In the genomic region with DNA sequence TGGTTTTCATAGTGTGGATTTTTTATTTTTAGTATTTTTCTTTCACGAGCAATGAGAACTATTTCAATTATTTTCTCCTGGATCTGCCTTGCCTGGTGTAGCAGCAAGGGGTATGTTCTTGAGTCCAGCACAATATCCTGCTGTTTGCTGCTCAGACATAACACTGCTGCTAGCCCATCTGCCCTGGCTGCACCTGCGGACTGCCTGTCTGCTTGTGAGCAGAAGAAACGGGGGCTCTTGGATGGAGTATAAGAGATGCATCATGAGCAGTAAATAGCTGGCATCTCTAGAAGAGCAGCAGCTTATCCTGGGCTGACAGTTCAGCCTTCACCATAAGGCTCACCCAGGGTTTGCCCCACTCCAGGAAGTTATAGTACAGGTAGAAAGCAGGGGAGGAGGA, we compare ENCODE assay signal across 18 mouse cellular contexts.
DNase-seq lines count a peak whose midpoint lies in the region; ATAC-seq and TF ChIP-seq lines count a peak whose summit lies in the region.
"Had no signal": no experiment of that assay in that cellular context is flagged by ENCODE, and none has a peak within 500 bp of the region (broad histone marks: within the 10 kb centered on the region; RNA-seq: fewer than 3 reads in every experiment).

No protein-coding gene starts in this region.

- H3K27me3 ChIP-seq in midbrain, postnatal 0 days (ENCODE audit: insufficient read depth, low read length): no peaks in the 10 kb centered on the region
- H3K27me3 ChIP-seq in midbrain, embryonic 14.5 days (ENCODE audit: control insufficient read depth, insufficient read depth, low read length): no peaks in the 10 kb centered on the region
- H3K27me3 ChIP-seq: embryonic facial prominence, embryonic 13.5 days; forebrain, embryonic 12.5 days; heart, embryonic 12.5 days; hindbrain, embryonic 15.5 days had no signal

- DNase-seq in cerebellum, adult 11 months: peak; percentile 4
- DNase-seq in cerebellum, adult 18-20 months: no peak
- DNase-seq in midbrain, postnatal 0 days (ENCODE audit: low spot score): peak; percentile 45
- no peak for DNase-seq in midbrain, embryonic 14.5 days
- DNase-seq in cerebellum, postnatal 10 days: peak; percentile 78 to 86
- no peak for DNase-seq in retina, embryonic 14.5 days (ENCODE audit: low spot score)
- DNase-seq in kidney, postnatal 4 days: no peak
- DNase-seq in kidney, postnatal 36 days: no peak
- DNase-seq: adrenal gland, postnatal 10 days; forebrain, postnatal 0 days; gastrocnemius, postnatal 14 days had no signal

- 74% methylated on average over 3 of the region's 3 CpGs for WGBS in midbrain, postnatal 0 days
- WGBS in midbrain, embryonic 14.5 days: 82% methylated on average over 3 of the region's 3 CpGs

- H3K4me2 ChIP-seq in midbrain, postnatal 0 days (ENCODE audit: low read depth, low read length, poor library complexity, severe bottlenecking): no peak overlapping the region
- no peak overlapping the region for H3K4me2 ChIP-seq in midbrain, embryonic 14.5 days (ENCODE audit: low read length)
- H3K4me2 ChIP-seq: embryonic facial prominence, embryonic 13.5 days; forebrain, embryonic 12.5 days; heart, embryonic 12.5 days; hindbrain, embryonic 15.5 days had no signal

- no peaks in the 10 kb centered on the region for H3K9me3 ChIP-seq in midbrain, postnatal 0 days (ENCODE audit: low read length)
- H3K9me3 ChIP-seq in midbrain, embryonic 14.5 days (ENCODE audit: control insufficient read depth, low read length): no peaks in the 10 kb centered on the region
- H3K9me3 ChIP-seq: embryonic facial prominence, embryonic 13.5 days; forebrain, embryonic 12.5 days; heart, embryonic 12.5 days; hindbrain, embryonic 10.5 days; hindbrain, embryonic 15.5 days had no signal

- H3K4me1 ChIP-seq in midbrain, postnatal 0 days (ENCODE audit: insufficient read depth, low read length): no peaks in the 10 kb centered on the region
- no peaks in the 10 kb centered on the region for H3K4me1 ChIP-seq in midbrain, embryonic 14.5 days (ENCODE audit: control insufficient read depth, insufficient read depth, low read length)
- H3K4me1 ChIP-seq: embryonic facial prominence, embryonic 13.5 days; forebrain, embryonic 12.5 days; heart, embryonic 12.5 days; hindbrain, embryonic 10.5 days; hindbrain, embryonic 15.5 days had no signal

- H3K27ac ChIP-seq in midbrain, postnatal 0 days (ENCODE audit: low read depth, low read length): no peak overlapping the region
- H3K27ac ChIP-seq in midbrain, embryonic 14.5 days (replicated peaks; ENCODE audit: low read depth, low read length): no peak overlapping the region
- H3K27ac ChIP-seq: embryonic facial prominence, embryonic 13.5 days; forebrain, embryonic 12.5 days; hindbrain, embryonic 10.5 days; hindbrain, embryonic 15.5 days had no signal

- ATAC-seq in midbrain, postnatal 0 days (ENCODE audit: low FRiP score): no peak
- no peak for ATAC-seq in midbrain, embryonic 14.5 days (ENCODE audit: low FRiP score, low TSS enrichment)
- ATAC-seq: inflammation-experienced regulatory T-cells, adult 6 months; intestine, postnatal 0 days had no signal

- no peaks in the 10 kb centered on the region; the same call in none of the 2 replicates for H3K36me3 ChIP-seq in midbrain, postnatal 0 days (ENCODE audit: insufficient read depth, low read length)
- H3K36me3 ChIP-seq in midbrain, embryonic 14.5 days (ENCODE audit: control insufficient read depth, insufficient read depth, low read length): no peaks in the 10 kb centered on the region
- H3K36me3 ChIP-seq: embryonic facial prominence, embryonic 13.5 days; forebrain, embryonic 12.5 days; heart, embryonic 12.5 days; hindbrain, embryonic 10.5 days; hindbrain, embryonic 15.5 days had no signal

- no peak overlapping the region for H3K9ac ChIP-seq in midbrain, postnatal 0 days (replicated peaks; ENCODE audit: low read length, poor library complexity, severe bottlenecking)
- no peak overlapping the region for H3K9ac ChIP-seq in midbrain, embryonic 14.5 days (replicated peaks; ENCODE audit: low read length)
- H3K9ac ChIP-seq: embryonic facial prominence, embryonic 13.5 days; forebrain, embryonic 12.5 days; forebrain, postnatal 0 days; heart, embryonic 12.5 days; hindbrain, embryonic 15.5 days had no signal

- no peak overlapping the region for H3K4me3 ChIP-seq in midbrain, postnatal 0 days (ENCODE audit: low read depth, low read length)
- no peak overlapping the region for H3K4me3 ChIP-seq in midbrain, embryonic 14.5 days (replicated peaks; ENCODE audit: low read depth, low read length)
- H3K4me3 ChIP-seq: embryonic facial prominence, embryonic 13.5 days; forebrain, embryonic 12.5 days; heart, embryonic 12.5 days; hindbrain, embryonic 10.5 days; hindbrain, embryonic 15.5 days had no signal

- no peak for TF ChIP-seq CTCF in midbrain, postnatal 0 days (IDR thresholded peaks at IDR 0.05)

Comparison
In these comparisons a context has a peak if more than half of its experiments do, and no peak if none do; other contexts are left out.
1. DNase-seq: peak in cerebellum, adult 11 months (single experiment), midbrain, postnatal 0 days (single experiment) and cerebellum, postnatal 10 days (2 of 2); none in cerebellum, adult 18-20 months (0 of 2), midbrain, embryonic 14.5 days (single experiment), retina, embryonic 14.5 days (single experiment), kidney, postnatal 4 days (0 of 2) and kidney, postnatal 36 days (0 of 2).